Mouse (Mus musculus): ENCODE data around the gene Tomm40.

Gene Tomm40

DNA sequence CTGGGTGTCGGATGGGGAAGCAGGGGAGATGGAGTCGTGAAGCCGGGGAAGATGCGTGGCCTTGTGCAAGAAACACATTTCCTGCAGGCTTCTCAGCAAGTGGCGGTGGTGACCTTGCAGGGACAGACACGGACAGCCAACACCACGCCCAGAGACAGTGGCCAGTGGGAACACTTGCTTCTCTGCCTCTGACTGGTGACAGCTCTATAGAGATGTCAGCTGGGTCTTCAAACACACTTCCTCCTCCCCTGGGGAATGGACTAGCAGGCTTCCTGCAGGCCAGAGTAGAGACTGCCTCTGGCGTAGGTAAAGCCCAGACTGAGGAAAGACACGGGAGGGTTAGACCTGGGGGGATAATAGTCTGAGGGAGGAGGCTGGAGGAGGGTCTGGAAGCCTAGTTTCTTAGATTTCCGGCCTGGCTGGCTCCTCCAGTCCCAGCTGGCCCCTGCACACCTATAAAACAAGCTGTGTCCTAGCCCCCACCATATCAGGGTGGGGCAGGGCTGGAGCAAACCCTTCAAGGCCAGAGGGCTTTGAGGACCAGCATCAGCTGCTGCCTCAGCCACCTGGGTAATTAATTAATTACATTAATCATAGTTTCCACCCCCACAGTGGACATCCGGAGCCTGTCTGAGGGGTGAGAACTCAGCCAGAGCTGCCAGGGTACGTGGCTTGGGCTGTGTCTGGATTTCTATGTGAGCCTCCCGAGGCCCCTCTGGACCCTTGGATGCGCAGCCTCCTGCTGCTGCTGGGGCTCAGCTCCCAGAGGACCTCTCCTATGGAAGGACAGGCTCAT, 29.6 kb upstream of the Tomm40 start:
- no peak for DNase-seq

- DNase-seq = no peak
These were observed 28.6 kb upstream of the Tomm40 start for GRCm38 (mm10) chr7:19743791-19744190.

DNA sequence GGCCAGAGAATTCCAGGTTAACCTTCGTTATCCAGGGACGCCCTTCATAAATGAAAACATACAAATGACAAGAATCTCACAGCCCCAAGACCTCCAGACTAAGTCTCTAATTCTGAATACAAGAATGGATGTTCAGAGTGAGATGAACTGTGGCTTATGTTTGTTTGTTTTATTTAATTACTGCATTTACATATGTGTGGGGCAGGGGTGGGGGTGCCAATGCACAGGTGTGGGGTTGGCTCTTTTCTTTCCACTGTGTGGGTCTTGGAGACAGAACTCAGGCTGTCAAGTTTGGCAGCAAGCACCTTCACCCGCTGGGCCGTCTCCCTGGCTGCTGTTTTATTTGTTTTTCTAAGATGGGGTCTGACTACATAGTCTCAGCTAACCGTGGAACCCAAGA, 27.2 kb upstream of the Tomm40 start:
- DNase-seq = no peak

GRCm38 (mm10) chr7:19741329-19742031, 26.2 kb upstream of the Tomm40 start:
- DNase-seq = no peak

DNA sequence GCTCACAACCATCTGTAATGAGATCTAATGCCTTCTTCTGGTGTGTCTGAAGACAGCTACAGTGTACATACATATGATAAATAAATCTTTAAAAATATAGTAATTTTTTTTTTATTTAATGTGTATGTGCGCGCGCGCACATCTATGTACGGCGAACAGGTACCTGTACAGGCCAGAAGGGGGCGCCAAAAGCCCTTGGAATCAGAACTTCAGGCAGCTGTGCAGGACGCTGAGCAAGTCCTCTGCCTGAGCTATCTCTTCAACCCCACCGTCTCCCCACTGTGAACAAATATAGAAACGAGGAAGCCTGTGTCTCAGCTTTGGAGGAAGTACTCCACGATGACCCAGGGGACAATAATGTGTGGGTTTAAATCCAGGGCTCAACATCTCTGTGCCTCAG, 25.0 kb upstream of the Tomm40 start:
- no peak for DNase-seq

DNA sequence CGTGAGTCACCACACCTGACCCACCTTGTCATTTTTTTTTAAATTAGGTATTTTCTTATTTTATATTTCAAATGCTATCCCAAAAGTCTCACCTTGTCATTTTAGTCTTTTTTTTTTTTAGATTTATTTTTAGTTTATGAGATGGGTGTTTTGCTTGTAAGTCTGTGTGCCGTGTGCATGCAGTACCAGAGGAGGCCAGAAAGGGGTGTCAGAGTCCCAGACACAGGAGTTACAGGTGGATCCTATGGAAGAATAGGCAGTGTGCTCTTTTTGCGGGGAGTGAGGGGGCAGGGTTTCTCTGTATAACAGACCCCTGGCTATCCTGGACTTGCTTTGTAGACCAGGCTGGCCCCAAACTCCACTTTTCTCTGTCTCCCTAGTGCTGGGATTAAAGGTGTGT, 23.5 kb upstream of the Tomm40 start:
- DNase-seq = no peak

DNA sequence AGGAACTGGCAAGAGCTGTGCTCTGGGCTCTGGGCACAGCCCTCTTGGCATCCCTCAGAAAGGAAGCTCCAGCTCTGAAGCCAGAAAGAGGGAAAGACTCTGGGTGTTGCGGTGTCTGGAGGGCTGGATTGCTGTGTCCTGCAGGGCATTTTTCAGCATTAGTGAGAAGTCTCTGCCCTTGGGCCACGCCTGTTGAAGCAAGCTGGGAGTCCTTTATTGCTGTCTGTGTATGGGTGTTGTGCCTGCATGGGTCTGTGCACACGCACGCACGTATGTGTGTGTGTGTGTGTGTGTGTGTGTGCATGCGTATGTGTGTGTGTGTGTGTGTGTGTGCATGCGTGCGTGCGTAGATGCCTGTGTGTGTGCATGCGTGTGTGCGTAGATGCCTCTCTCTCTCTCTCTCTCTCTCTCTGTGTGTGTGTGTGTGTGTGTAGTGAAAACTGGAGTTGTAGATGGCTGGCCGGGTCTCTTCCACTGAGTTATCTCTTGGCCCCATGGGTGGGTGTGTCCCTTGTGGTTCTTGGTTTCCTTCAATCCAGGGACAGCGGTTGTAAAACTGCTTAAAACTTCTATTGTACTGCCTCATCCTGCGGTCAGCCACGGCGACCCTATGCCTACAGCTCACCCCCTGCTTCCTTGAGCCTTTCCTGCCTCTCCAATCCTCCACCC, 21.3 kb upstream of the Tomm40 start:
- no peak for DNase-seq

GRCm38 (mm10) chr7:19734178-19734666, 19.0 kb upstream of the Tomm40 start:
- no peak for DNase-seq

DNA sequence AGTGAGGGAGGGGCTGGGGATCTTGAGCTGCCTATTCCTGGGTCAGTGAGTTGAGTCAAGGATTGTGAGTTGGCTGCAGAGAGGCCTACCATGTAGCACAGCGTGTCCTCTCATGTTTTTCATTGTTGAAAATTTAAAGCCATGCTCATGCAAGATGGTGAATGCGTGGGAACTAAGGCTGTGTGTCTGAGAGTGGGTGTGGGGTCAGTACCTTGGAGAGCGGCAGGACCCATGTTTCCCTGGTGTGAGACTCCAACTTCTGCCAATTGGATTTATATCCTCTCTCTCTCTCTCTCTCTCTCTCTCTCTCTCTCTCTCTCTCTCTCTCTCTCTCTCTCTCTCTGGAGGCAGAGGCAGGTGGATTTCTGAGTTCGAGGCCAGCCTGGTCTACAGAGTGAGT, 11.3 kb upstream of the Tomm40 start:
- DNase-seq = no peak

- no peak for DNase-seq
These were observed 8.9 kb upstream of the Tomm40 start for GRCm38 (mm10) chr7:19724167-19724566.

DNA sequence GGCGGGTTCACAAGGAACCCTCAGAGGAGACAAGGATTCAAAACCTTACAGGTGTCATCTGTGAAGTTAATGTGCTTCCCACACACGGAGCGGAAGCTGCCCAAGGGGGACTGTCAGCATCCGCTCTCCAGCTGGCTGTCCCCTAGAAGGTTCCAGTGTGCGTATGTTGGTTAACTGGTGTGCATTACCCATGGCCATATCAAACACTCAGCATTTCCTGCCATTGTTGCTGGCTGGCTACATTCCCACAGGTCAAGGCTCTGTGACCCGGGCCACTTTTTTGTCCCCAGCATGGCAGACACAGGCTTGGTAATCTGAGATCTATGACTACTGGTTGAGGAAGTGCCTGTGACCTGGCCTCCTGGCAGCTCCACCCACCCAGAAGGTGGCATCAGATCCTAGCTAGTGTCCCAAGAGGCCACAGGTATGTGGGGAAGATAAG, 7.5 kb upstream of the Tomm40 start:
- DNase-seq = no peak

- DNase-seq = no peak
These were observed 4.0 kb upstream of the Tomm40 start for GRCm38 (mm10) chr7:19719200-19719599.

DNA sequence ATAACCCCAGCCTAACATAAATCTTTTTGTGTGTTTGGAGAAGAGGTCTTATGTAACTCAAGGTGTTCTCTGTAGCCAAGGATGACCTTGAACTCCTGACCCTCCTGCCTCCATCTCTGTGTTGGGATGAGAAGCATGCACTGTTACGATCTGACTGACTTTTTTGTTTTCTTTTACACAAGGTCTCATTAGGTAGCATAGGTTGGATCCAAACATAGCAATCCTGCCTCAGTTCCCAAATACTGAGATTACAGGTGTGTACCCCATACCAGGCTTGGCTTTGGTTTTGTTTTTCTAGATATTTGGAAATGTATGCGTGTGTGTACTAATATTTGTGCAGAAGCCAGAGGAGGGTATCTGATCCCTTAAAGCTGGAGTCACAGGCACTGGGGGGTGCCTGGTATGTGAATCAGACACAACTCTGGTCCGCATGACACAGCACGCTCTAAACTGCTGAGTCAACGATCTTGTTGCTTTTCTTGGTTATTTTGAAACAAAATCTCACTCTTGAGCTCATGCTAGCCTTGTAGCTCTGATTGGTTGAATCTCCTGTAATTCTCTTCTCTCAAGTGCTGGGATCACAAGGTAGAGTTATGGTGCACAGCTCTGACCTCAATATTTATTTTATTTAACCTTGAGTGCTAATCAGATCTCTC, 3.2 kb upstream of the Tomm40 start:
- DNase-seq = no peak

DNA sequence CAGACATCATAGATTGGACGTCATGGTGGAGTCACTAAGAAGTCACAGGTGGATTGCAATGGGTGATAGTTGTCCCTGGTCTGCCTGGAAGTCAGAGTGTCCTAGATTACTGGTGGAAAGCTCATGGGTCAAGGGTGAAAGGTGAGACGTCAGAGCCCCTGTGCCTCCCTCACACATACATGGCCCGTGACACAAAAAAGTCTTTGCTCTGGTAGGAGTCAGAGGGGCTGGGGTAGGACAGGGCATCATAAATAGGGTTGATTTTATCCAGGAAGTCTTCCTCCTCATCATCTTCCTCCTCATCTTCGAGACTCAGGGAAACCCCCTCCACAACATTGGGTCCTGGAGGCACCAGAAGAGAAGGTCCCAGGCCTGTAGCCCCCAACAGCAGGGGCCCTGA, 2.1 kb upstream of the Tomm40 start:
- DNase-seq = no peak

DNA sequence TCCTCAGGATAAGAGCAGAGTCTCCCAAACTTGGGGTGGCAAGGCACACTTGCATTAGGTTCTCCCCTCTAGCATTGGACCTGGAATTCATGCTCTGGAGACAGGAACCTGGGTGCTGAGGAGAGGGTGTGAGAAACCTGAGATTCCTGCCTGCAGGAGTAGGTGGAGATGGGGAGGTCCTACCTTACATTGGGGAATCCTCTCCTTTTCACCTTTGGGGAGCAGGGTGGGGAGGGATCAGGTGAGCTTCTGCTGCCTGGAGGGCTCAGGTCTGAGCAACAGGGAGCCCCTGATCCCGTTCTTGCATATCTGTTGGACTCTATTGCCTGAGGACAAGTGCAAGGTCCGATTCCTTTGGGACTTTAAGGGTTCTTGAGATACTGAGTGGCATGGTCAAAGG, 1.6 kb upstream of the Tomm40 start:
- no peak for DNase-seq

DNA sequence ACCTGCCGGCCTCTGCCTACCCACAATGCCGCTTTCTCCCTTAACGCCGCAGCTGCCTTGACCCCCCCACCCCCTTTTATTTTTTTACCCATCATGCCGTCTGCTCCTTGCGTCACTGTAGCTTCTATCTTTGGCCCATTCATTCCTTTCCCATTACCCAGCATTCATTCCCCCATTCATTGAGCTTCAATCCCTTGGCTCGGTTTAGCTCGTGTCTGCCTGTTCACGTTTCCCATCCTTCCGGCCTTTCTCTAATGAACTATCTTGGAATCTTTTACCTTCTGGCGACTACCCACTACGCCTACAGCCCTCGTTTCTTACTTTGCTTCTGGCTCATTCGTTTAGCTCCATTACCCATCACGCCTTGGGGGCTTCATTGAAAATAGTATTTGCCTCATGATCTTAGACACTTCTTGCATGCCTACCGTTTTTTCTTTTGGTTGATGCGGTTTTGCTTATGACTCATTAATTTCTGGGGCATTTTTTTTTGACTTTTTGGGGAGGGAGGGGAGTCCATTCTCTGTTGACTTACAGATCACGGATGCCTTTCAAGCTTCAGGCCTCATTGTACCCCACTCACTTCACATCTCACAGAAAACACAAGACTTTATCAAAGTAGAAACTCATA, 931 bp upstream of the Tomm40 start:
- DNase-seq = no peak

- no peak for DNase-seq
These were observed 402 bp downstream of the Tomm40 start for GRCm38 (mm10) chr7:19714836-19715235.

GRCm38 (mm10) chr7:19713598-19713997, 1.6 kb downstream of the Tomm40 start:
- DNase-seq = no peak

DNA sequence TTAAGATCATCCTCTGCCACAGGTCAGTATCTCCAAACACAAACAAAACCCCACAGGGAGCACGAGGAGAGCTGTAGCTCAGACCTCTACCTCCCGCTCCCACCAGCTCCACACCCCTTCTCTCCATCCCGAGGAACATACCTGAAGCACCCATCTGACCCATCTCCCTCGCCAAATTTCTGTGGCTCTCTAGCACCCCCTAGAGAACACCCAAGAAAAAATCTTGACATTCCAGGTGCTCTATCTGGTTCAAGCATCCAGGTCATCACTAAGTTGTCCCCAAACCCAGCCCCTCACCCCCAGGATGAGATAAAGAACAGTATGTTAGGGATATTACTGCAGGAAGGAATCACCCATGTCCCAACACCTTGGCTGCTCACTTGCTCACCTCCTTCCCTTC, 2.0 kb downstream of the Tomm40 start:
- DNase-seq = no peak

DNA sequence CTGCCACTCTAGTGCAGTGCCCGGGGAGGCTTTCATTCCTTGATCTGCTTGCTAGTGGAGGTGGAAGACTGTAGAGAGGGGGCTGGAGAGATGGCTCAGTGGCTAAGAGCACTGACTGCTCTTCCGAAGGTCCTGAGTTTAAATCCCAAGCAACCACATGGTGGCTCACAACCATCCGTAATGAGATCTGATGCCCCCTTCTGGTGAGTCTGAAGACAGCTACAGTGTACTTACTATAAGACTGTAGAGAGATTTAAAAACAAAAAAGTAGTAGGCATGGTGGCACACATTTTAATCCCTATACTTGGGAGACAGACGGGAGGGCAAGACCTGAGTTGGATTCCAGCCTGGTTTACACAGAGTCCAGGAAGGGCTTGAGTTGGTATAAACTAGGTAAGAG, 2.8 kb downstream of the Tomm40 start:
- DNase-seq = no peak

- no peak for DNase-seq
These were observed 4.6 kb downstream of the Tomm40 start for GRCm38 (mm10) chr7:19710650-19711049.

GRCm38 (mm10) chr7:19705271-19705670, 10.0 kb downstream of the Tomm40 start:
- no peak for DNase-seq

- no peak for DNase-seq
These were observed 10.8 kb downstream of the Tomm40 start for GRCm38 (mm10) chr7:19704475-19704874.
